Mouse (Mus musculus): ENCODE results near the gene Mecom.

DNA sequence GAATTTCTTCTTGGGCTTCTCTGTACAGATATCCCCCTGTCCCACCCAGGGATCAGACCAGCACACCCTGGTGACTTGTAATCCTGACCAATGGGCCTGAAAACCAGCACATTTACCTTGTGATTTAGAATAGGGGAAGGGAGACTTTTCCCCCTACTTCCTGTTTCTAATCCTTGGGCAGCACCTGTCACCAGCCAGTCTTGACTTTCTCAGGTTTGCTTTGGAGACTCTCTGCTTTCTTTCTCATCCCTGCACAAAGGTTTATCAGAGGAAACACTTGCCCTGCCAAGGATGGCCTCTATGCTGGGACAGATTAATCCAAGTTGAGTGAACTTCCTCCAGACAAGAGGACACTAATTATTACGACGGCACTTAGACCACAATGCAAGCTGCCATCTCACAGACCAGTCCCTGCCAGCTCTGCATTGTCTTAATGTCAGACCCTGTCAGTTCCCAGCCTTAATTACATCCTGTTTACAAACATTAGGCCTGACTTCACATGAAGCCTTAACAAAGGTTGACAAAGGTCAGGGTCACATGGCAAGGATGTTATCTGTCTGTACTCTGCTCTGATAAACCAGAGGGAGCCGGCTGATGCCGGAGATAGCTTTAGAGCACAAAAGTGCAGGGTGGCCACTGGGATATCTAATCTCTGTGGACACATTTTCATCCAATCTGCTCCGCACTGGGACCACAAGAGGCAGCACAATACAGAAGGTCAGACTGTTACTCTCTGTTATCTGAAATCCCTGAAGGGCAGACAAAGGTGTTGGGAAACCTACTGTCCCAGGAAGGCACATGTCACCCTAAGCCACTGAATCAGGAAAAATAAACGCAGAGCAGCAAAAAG, 193.7 kb downstream of the Mecom start:
- TF ChIP-seq CTCF (IDR thresholded peaks at IDR 0.05) (peak; percentile 27), EP300 (IDR thresholded peaks at IDR 0.05) (peak; percentile 92)
